ENCODE assay signal across 15 mouse cellular contexts in genomic region chr14:58714856-58715255, GRCm38 (mm10).
"Had no signal": no experiment of that assay in that cellular context is flagged by ENCODE, and none has a peak within 500 bp of the region (broad histone marks: within the 10 kb centered on the region; RNA-seq: fewer than 3 reads in every experiment).

No protein-coding gene starts in this region.

- ATAC-seq: midbrain, embryonic 15.5 days had no signal

- H3K4me3 ChIP-seq: midbrain, embryonic 10.5 days; midbrain, embryonic 12.5 days; midbrain, embryonic 15.5 days; neural tube, embryonic 12.5 days; stomach, embryonic 15.5 days had no signal

- H3K36me3 ChIP-seq: midbrain, embryonic 10.5 days; midbrain, embryonic 12.5 days; midbrain, embryonic 15.5 days; neural tube, embryonic 12.5 days; stomach, embryonic 15.5 days had no signal

- H3K27ac ChIP-seq: liver, embryonic 14.5 days; midbrain, embryonic 10.5 days; midbrain, embryonic 12.5 days; midbrain, embryonic 15.5 days; neural tube, embryonic 12.5 days; stomach, embryonic 15.5 days; stomach, postnatal 0 days had no signal

- H3K4me2 ChIP-seq: lung, embryonic 14.5 days; midbrain, embryonic 12.5 days; midbrain, embryonic 15.5 days; neural tube, embryonic 12.5 days; stomach, embryonic 15.5 days had no signal

- H3K4me1 ChIP-seq: midbrain, embryonic 10.5 days; midbrain, embryonic 12.5 days; midbrain, embryonic 15.5 days; neural tube, embryonic 12.5 days; stomach, embryonic 15.5 days had no signal

- H3K9ac ChIP-seq: liver, embryonic 14.5 days; lung, embryonic 14.5 days; midbrain, embryonic 12.5 days; midbrain, embryonic 15.5 days; neural tube, embryonic 12.5 days; stomach, embryonic 15.5 days had no signal

- H3K9me3 ChIP-seq: midbrain, embryonic 10.5 days; midbrain, embryonic 12.5 days; midbrain, embryonic 15.5 days; neural tube, embryonic 12.5 days; stomach, embryonic 15.5 days had no signal

- H3K27me3 ChIP-seq: midbrain, embryonic 12.5 days; midbrain, embryonic 15.5 days; neural tube, embryonic 12.5 days; stomach, embryonic 15.5 days had no signal

- DNase-seq: lung, adult 18-20 months; lung, embryonic 14.5 days; lung, postnatal 10 days; lung, postnatal 4 days; right cerebral cortex, postnatal 25 days; thymus, adult 18-20 months; thymus, postnatal 14 days; thymus, postnatal 36 days had no signal
